Mouse (Mus musculus) heart, postnatal 0 days (tissue): ENCODE results near the gene Zmym6.

Experiments used
- CTCF ChIP-seq: IDR thresholded peaks from 2 replicates; pipeline ENCODE4 v1.5.1; 2016; ENCODE audit warnings: antibody characterized with exemption, control low read depth, low read depth
- EP300 ChIP-seq: IDR thresholded peaks from 2 replicates; pipeline ENCODE4 v1.6.1; 2016; ENCODE audit warnings: antibody characterized with exemption, low read depth

GRCm38 (mm10) chr4:127037158-127037557 is 40.0 kb upstream of the Zmym6 start:
- TF ChIP-seq CTCF (no peak), EP300 (no peak)
